16 mouse cellular contexts compared by ENCODE assay signal in genomic region chr7:90004781-90005180, GRCm38 (mm10).
"Had no signal": no experiment of that assay in that cellular context is flagged by ENCODE, and none has a peak within 500 bp of the region (broad histone marks: within the 10 kb centered on the region; RNA-seq: fewer than 3 reads in every experiment).

No protein-coding gene starts in this region.

- H3K27me3 ChIP-seq: neural tube, embryonic 13.5 days; neural tube, embryonic 15.5 days; stomach, embryonic 15.5 days had no signal

- H3K27ac ChIP-seq: neural tube, embryonic 13.5 days; neural tube, embryonic 15.5 days; stomach, embryonic 15.5 days; stomach, postnatal 0 days had no signal

- H3K9ac ChIP-seq: neural tube, embryonic 13.5 days; neural tube, embryonic 15.5 days; stomach, embryonic 15.5 days had no signal

- H3K9me3 ChIP-seq: neural tube, embryonic 13.5 days; neural tube, embryonic 15.5 days; stomach, embryonic 15.5 days had no signal

- DNase-seq: retina, postnatal 1 day; right cerebral cortex, adult 18-20 months; right cerebral cortex, postnatal 14 days; right cerebral cortex, postnatal 25 days; right cerebral cortex, postnatal 4 days; spleen, adult 18-20 months; thymus, adult 18-20 months; thymus, adult 2 months; thymus, postnatal 14 days; thymus, postnatal 25 days; thymus, postnatal 36 days; thymus, postnatal 4 days had no signal

- H3K4me1 ChIP-seq: neural tube, embryonic 13.5 days; neural tube, embryonic 15.5 days; stomach, embryonic 15.5 days had no signal

- H3K36me3 ChIP-seq: neural tube, embryonic 13.5 days; neural tube, embryonic 15.5 days; stomach, embryonic 15.5 days had no signal

- H3K4me2 ChIP-seq: neural tube, embryonic 13.5 days; neural tube, embryonic 15.5 days; stomach, embryonic 15.5 days had no signal

- H3K4me3 ChIP-seq: neural tube, embryonic 13.5 days; neural tube, embryonic 15.5 days; stomach, embryonic 15.5 days had no signal
